9 mouse cellular contexts compared by ENCODE assay signal in the genomic region with DNA sequence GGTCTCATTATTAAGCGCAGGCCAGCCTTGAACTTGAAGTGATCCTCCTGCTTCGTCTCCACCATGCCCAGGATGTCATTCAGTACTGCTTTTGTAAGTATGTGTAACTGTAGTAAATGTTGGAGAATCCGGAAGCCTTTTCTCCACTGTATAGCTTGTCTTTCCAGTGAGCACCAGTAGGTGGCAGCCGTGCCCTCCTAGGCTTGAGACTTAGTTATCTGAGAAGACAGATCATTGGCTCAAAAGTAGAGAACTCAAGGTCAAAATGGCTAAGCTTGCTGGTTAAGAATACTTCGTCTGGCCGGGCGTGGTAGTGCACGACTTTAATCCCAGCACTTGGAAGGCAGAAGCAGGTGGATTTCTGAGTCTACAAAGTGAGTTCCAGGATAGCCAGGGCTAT.
DNase-seq lines count a peak whose midpoint lies in the region; ATAC-seq and TF ChIP-seq lines count a peak whose summit lies in the region.
"Had no signal": no experiment of that assay in that cellular context is flagged by ENCODE, and none has a peak within 500 bp of the region (broad histone marks: within the 10 kb centered on the region; RNA-seq: fewer than 3 reads in every experiment).

No protein-coding gene starts in this region.

- peak; percentile 86 for DNase-seq in adrenal gland, postnatal 10 days
- peak; percentile 84 for DNase-seq in embryo, embryonic 10 days (ENCODE audit: low spot score)
- peak; percentile 66 for DNase-seq in heart, postnatal 0 days (ENCODE audit: low spot score)
- peak; percentile 56 to 72 for DNase-seq in layer of hippocampus, postnatal 14 days (ENCODE audit: low spot score in 2 of 2)
- DNase-seq in spleen, postnatal 10 days (ENCODE audit: low spot score in 2 of 2), result peak; percentile 66 to 82

- peak overlapping the region; percentile 60; the same call in 1 of the 2 replicates for H3K27ac ChIP-seq in intestine, postnatal 0 days (ENCODE audit: low read depth, low read length)
- H3K27ac ChIP-seq in intestine, embryonic 15.5 days, result no peak overlapping the region
- H3K27ac ChIP-seq in heart, postnatal 0 days (ENCODE audit: low read depth), result no peak overlapping the region

- peaks cover 17% of the 10 kb centered on the region for H3K36me3 ChIP-seq in intestine, postnatal 0 days (ENCODE audit: control insufficient read depth, insufficient read depth)
- no peaks in the 10 kb centered on the region for H3K36me3 ChIP-seq in intestine, embryonic 15.5 days
- peaks cover 9% of the 10 kb centered on the region for H3K36me3 ChIP-seq in heart, postnatal 0 days (replicated peaks; ENCODE audit: control insufficient read depth, insufficient read depth, low read length)

- no peak overlapping the region for H3K4me2 ChIP-seq in intestine, postnatal 0 days (replicated peaks; ENCODE audit: low read depth)
- no peak overlapping the region for H3K4me2 ChIP-seq in intestine, embryonic 15.5 days (replicated peaks)
- no peak overlapping the region for H3K4me2 ChIP-seq in heart, postnatal 0 days (ENCODE audit: low read depth, low read length)

- no peak overlapping the region for H3K4me3 ChIP-seq in intestine, postnatal 0 days (ENCODE audit: low read depth, low read length)
- no peak overlapping the region for H3K4me3 ChIP-seq in intestine, embryonic 15.5 days (replicated peaks)
- no peak overlapping the region for H3K4me3 ChIP-seq in heart, postnatal 0 days (ENCODE audit: low read depth, low read length)
- H3K4me3 ChIP-seq: erythroblast, embryonic 14.5 days had no signal

- H3K4me1 ChIP-seq in intestine, postnatal 0 days (replicated peaks; ENCODE audit: control insufficient read depth, insufficient read depth, low read length), result no peaks in the 10 kb centered on the region
- no peaks in the 10 kb centered on the region for H3K4me1 ChIP-seq in intestine, embryonic 15.5 days (replicated peaks)
- H3K4me1 ChIP-seq in heart, postnatal 0 days (ENCODE audit: control insufficient read depth, insufficient read depth), result no peaks in the 10 kb centered on the region

- peak; percentile 96 for TF ChIP-seq CTCF in intestine, postnatal 0 days (IDR thresholded peaks at IDR 0.05; ENCODE audit: low read depth)
- peak; percentile 78 for TF ChIP-seq CTCF in heart, postnatal 0 days (IDR thresholded peaks at IDR 0.05; ENCODE audit: low read depth)

- WGBS in intestine, postnatal 0 days, result 17% methylated on average over 8 of the region's 8 CpGs
- WGBS in intestine, embryonic 15.5 days, result 41% methylated on average over 8 of the region's 8 CpGs
- WGBS in heart, postnatal 0 days, result 27% methylated on average over 8 of the region's 8 CpGs

- no peaks in the 10 kb centered on the region for H3K9me3 ChIP-seq in intestine, postnatal 0 days (ENCODE audit: control insufficient read depth)
- H3K9me3 ChIP-seq in intestine, embryonic 15.5 days, result no peaks in the 10 kb centered on the region
- H3K9me3 ChIP-seq in heart, postnatal 0 days (replicated peaks; ENCODE audit: control insufficient read depth, low read length), result no peaks in the 10 kb centered on the region

- no peak overlapping the region for H3K9ac ChIP-seq in intestine, postnatal 0 days (ENCODE audit: low read depth, low read length)
- H3K9ac ChIP-seq in intestine, embryonic 15.5 days, result no peak overlapping the region
- H3K9ac ChIP-seq in heart, postnatal 0 days (replicated peaks; ENCODE audit: low read depth, low read length), result no peak overlapping the region

- no peak for TF ChIP-seq EP300 in heart, postnatal 0 days (IDR thresholded peaks at IDR 0.05; ENCODE audit: low read depth)

- ATAC-seq in intestine, postnatal 0 days, result no peak
- ATAC-seq in intestine, embryonic 15.5 days, result no peak
- ATAC-seq in heart, postnatal 0 days (ENCODE audit: insufficient read depth, low read depth), result no peak; the same call in 1 of the 2 replicates
- ATAC-seq in megakaryocyte progenitor cell, adult 5-6 weeks (replicated peaks; ENCODE audit: poor library complexity), result peak; percentile 99

- no peaks in the 10 kb centered on the region for H3K27me3 ChIP-seq in intestine, postnatal 0 days (replicated peaks; ENCODE audit: control insufficient read depth, insufficient read depth, low read length)
- H3K27me3 ChIP-seq in intestine, embryonic 15.5 days (replicated peaks), result no peaks in the 10 kb centered on the region
- no peaks in the 10 kb centered on the region for H3K27me3 ChIP-seq in heart, postnatal 0 days (ENCODE audit: control insufficient read depth, insufficient read depth, low read length)
